Mouse (Mus musculus) heart, embryonic 11.5 days (tissue): ENCODE results near the gene Samsn1. TPM values are rescaled to one million over a fixed set of nuclear protein-coding genes. Genes with fewer than 3 reads are reported as not detected.

Experiments
- ATAC-seq: fragments of 200-750 bp; cut with Nextera tagmentation; replicated peaks from 2 replicates; pipeline ENCODE4 v1.8.0; 2017; ENCODE audit warnings: moderate library complexity; ENCODE audit not compliant: insufficient number of reproducible peaks, low FRiP score, low TSS enrichment
- H3K27ac ChIP-seq: fragments of 300-500 bp; sonication (generic); 2 replicates; pipeline ENCODE4 v1.5.1; 2014; ENCODE audit warnings: mild to moderate bottlenecking, low read depth, low read length
- H3K27me3 ChIP-seq: fragments of 300-500 bp; sonication (generic); 2 replicates; pipeline ENCODE4 v1.6.1; 2014; ENCODE audit warnings: mild to moderate bottlenecking, low read length, mixed read lengths; ENCODE audit not compliant: control insufficient read depth, insufficient read depth
- H3K36me3 ChIP-seq: fragments of 300-500 bp; sonication (generic); 2 replicates; pipeline ENCODE4 v1.6.1; 2014; ENCODE audit warnings: mild to moderate bottlenecking, low read length, moderate library complexity, mixed read lengths; ENCODE audit not compliant: control insufficient read depth, insufficient read depth
- H3K4me1 ChIP-seq: fragments of 300-500 bp; sonication (generic); 2 replicates; pipeline ENCODE4 v1.6.1; 2014; ENCODE audit warnings: low read length; ENCODE audit not compliant: control insufficient read depth, insufficient read depth
- H3K4me2 ChIP-seq: fragments of 300-500 bp; sonication (generic); 2 replicates; pipeline ENCODE4 v1.6.1; 2014; ENCODE audit warnings: mild to moderate bottlenecking, moderate library complexity
- H3K4me3 ChIP-seq: fragments of 300-500 bp; sonication (generic); 2 replicates; pipeline ENCODE4 v1.5.1; 2014; ENCODE audit warnings: low read depth, low read length
- H3K9ac ChIP-seq: fragments of 300-500 bp; sonication (generic); 2 replicates; pipeline ENCODE4 v1.6.1; 2014; ENCODE audit warnings: mild to moderate bottlenecking, low read depth, low read length, moderate library complexity
- H3K9me3 ChIP-seq: fragments of 300-500 bp; sonication (generic); replicated peaks from 2 replicates; pipeline ENCODE4 v1.6.1; 2016; ENCODE audit warnings: low read length; ENCODE audit not compliant: control insufficient read depth
- WGBS: fragments of 180-500 bp; shearing (Covaris S2); extraction: QIAGEN DNeasy Blood & Tissue Kit; methylation state at CpG from one replicate; pipeline ENCODE4 v1.1.7; 2014; ENCODE audit not compliant: insufficient replicate concordance; 5-methylcytosine and 5-hydroxymethylcytosine counted together
- polyA plus RNA-seq: library from polyadenylated mRNA; unstranded; fragments of >200 nt; fragmentation: Nextera tagmentation; extraction: Ambion mirVana; gene quantifications from 2 replicates; pipeline ENCODE4 v1.2.1, GENCODE M21; 2014

Samsn1 gene
- polyA plus RNA-seq, 1 experiment from 2014 or later, result 1.5 TPM

DNA sequence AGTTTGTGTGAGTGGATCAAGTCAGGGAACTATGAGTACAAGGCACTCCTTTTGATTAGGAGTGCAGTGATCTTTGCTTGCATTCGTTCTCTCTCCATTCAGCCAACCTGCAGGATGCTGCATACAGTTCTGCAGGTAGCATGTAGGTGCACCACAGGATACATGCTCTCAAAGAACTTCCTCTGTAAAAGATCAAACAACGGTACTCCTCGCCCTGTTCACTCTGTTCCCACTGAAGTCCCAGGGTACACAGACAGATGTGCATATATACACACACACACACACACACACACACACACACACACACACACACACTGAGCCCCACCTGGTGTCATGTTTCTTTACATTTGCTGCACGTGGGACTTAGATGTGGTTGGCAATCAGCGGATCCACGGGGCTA lies 198.9 kb downstream of the Samsn1 start:
- no peaks in the 10 kb centered on the region for H3K4me1 ChIP-seq
- H3K4me2 ChIP-seq, result no peak overlapping the region
- ATAC-seq, result no peak
- H3K27ac ChIP-seq, result no peak overlapping the region
- no peaks in the 10 kb centered on the region for H3K9me3 ChIP-seq
- WGBS, result 75% methylated on average over 6 of the region's 6 CpGs
- no peaks in the 10 kb centered on the region for H3K36me3 ChIP-seq
- no peak overlapping the region for H3K4me3 ChIP-seq
- H3K9ac ChIP-seq, result no peak overlapping the region
- H3K27me3 ChIP-seq, result no peaks in the 10 kb centered on the region

DNA sequence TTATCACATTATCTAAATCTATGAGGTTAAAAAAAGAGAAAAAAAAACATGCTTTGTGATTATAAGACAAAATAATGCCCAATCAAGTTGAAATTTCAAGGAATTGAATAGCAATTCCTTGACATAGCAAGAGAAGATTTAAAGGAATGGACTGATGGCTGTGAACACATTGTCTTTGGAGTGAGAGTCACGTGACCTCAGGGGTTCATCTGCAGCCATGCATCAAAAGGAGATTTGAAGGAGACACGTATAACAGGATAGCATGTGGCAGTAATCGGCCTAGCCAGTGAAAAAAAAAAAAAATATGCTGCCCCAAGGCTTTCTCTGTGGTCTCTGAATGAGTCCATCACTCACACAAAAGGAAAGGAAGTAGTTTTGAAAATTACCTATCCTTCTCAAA lies 201.1 kb downstream of the Samsn1 start:
- 62% methylated on average over 3 of the region's 3 CpGs for WGBS
- no peaks in the 10 kb centered on the region for H3K36me3 ChIP-seq
- no peak overlapping the region for H3K27ac ChIP-seq
- no peak overlapping the region for H3K4me3 ChIP-seq
- no peak overlapping the region for H3K4me2 ChIP-seq
- H3K4me1 ChIP-seq, result no peaks in the 10 kb centered on the region
- no peak overlapping the region for H3K9ac ChIP-seq
- ATAC-seq, result no peak
- no peaks in the 10 kb centered on the region for H3K27me3 ChIP-seq
- no peaks in the 10 kb centered on the region for H3K9me3 ChIP-seq
